Mouse (Mus musculus): ENCODE data around the gene 2900011O08Rik. TPM values are rescaled to one million over a fixed set of nuclear protein-coding genes. Genes with fewer than 3 reads are reported as not detected.
"Not testable (repeated sequence)": the region's sequence is repeated elsewhere in the genome, so short reads cannot be mapped to it uniquely, and the experiment has no call there.

Gene 2900011O08Rik
- polyA plus RNA-seq (2016; fragmentation: Nextera tagmentation; extraction: Ambion mirVana) = 2.7 and 5.2 TPM in 2 replicates

GRCm38 (mm10) chr16:13986574-13987478, at the start of gene 2900011O08Rik, which contains the start of gene Ifitm7:
2900011O08Rik (plus strand) TSS chr16:13986604.
Ifitm7 (minus strand) TSS chr16:13986888.
- peaks cover 11% of the 10 kb centered on the region for H3K4me1 ChIP-seq
- H3K9me3 ChIP-seq (replicated peaks) = no peaks in the 10 kb centered on the region
- H3K36me3 ChIP-seq = no peaks in the 10 kb centered on the region
- no peaks in the 10 kb centered on the region; the same call in 1 of the 2 replicates for H3K27me3 ChIP-seq (ENCODE audit: low read depth, poor library complexity, severe bottlenecking)
- peak within 1 kb of the TSS; percentile 81 for H3K27ac ChIP-seq
- 2% methylated on average over 31 of the region's 31 CpGs for WGBS
- H3K4me3 ChIP-seq = peak within 1 kb of the TSS; percentile 66
- peak; percentile 62 for DNase-seq (ENCODE audit: low spot score)

- Histone ChIP-seq H3K36me3 (no peaks in the 10 kb centered on the region), H3K27ac (peak overlapping the region; percentile 70), H3K4me3 (peak overlapping the region; percentile 70), H3K4me1 (peaks cover 11% of the 10 kb centered on the region), H3K27me3 (ENCODE audit: low read depth, poor library complexity, severe bottlenecking) (peaks cover 26% of the 10 kb centered on the region), H3K9me3 (replicated peaks) (no peaks in the 10 kb centered on the region)
- peak; percentile 74 for DNase-seq (ENCODE audit: low spot score)
- 5% methylated on average over 28 of the region's 28 CpGs for WGBS
Measured at GRCm38 (mm10) chr16:13940139-13940846, 46.1 kb upstream of the 2900011O08Rik start.

- Histone ChIP-seq H3K9me3 (replicated peaks) (no peaks in the 10 kb centered on the region), H3K27me3 (ENCODE audit: low read depth, poor library complexity, severe bottlenecking) (peaks cover 26% of the 10 kb centered on the region), H3K4me1 (peaks cover 11% of the 10 kb centered on the region), H3K36me3 (no peaks in the 10 kb centered on the region), H3K27ac (peak overlapping the region; percentile 70), H3K4me3 (peak overlapping the region; percentile 70)
- 2% methylated on average over 34 of the region's 34 CpGs for WGBS
- DNase-seq (ENCODE audit: low spot score) = no peak
Measured at GRCm38 (mm10) chr16:13940847-13941395, 45.5 kb upstream of the 2900011O08Rik start.

GRCm38 (mm10) chr16:13944178-13944577, 42.2 kb upstream of the 2900011O08Rik start:
- Histone ChIP-seq H3K36me3 (no peaks in the 10 kb centered on the region), H3K4me1 (peaks cover 11% of the 10 kb centered on the region), H3K9me3 (replicated peaks) (no peaks in the 10 kb centered on the region), H3K27ac (no peak overlapping the region), H3K4me3 (no peak overlapping the region), H3K27me3 (ENCODE audit: low read depth, poor library complexity, severe bottlenecking) (peaks cover 26% of the 10 kb centered on the region)
- 44% methylated on average over 4 of the region's 4 CpGs for WGBS
- no peak for DNase-seq (ENCODE audit: low spot score)

GRCm38 (mm10) chr16:13944752-13945151, 41.7 kb upstream of the 2900011O08Rik start:
- Histone ChIP-seq H3K9me3 (replicated peaks) (no peaks in the 10 kb centered on the region), H3K4me1 (peaks cover 11% of the 10 kb centered on the region), H3K36me3 (no peaks in the 10 kb centered on the region), H3K4me3 (no peak overlapping the region), H3K27ac (no peak overlapping the region), H3K27me3 (ENCODE audit: low read depth, poor library complexity, severe bottlenecking) (peaks cover 26% of the 10 kb centered on the region)
- DNase-seq (ENCODE audit: low spot score) = no peak
- WGBS = 93% methylated on average over 5 of the region's 5 CpGs

- no peaks in the 10 kb centered on the region for H3K36me3 ChIP-seq
- no peak overlapping the region for H3K27ac ChIP-seq
- peaks cover 11% of the 10 kb centered on the region for H3K4me1 ChIP-seq
- DNase-seq (ENCODE audit: low spot score) = no peak
- H3K9me3 ChIP-seq (replicated peaks) = no peaks in the 10 kb centered on the region
- H3K4me3 ChIP-seq = no peak overlapping the region
- H3K27me3 ChIP-seq (ENCODE audit: low read depth, poor library complexity, severe bottlenecking) = peaks cover 25% of the 10 kb centered on the region
- WGBS = 77% methylated on average over 4 of the region's 4 CpGs
Measured at GRCm38 (mm10) chr16:13945153-13945552, 41.3 kb upstream of the 2900011O08Rik start.

- H3K9me3 ChIP-seq (replicated peaks) = no peaks in the 10 kb centered on the region
- no peak overlapping the region for H3K4me3 ChIP-seq
- 88% methylated on average over 1 of the region's 1 CpGs for WGBS
- H3K36me3 ChIP-seq = no peaks in the 10 kb centered on the region
- no peak overlapping the region for H3K27ac ChIP-seq
- no peak for DNase-seq (ENCODE audit: low spot score)
- H3K27me3 ChIP-seq (ENCODE audit: low read depth, poor library complexity, severe bottlenecking) = peaks cover 13% of the 10 kb centered on the region
- 0 out of 2 replicates have a peak, but pooled peaks cover under 1% of the 10 kb centered on the region for H3K4me1 ChIP-seq
Measured at GRCm38 (mm10) chr16:13946306-13946705, 40.1 kb upstream of the 2900011O08Rik start.

GRCm38 (mm10) chr16:13951245-13951644, 35.2 kb upstream of the 2900011O08Rik start:
- WGBS = 80% methylated on average over 3 of the region's 3 CpGs
- Histone ChIP-seq H3K27ac (no peak overlapping the region), H3K27me3 (ENCODE audit: low read depth, poor library complexity, severe bottlenecking) (no peaks in the 10 kb centered on the region), H3K9me3 (replicated peaks) (no peaks in the 10 kb centered on the region), H3K36me3 (no peaks in the 10 kb centered on the region), H3K4me1 (no peaks in the 10 kb centered on the region), H3K4me3 (no peak overlapping the region)
- DNase-seq (ENCODE audit: low spot score) = no peak

- Histone ChIP-seq H3K4me3 (no peak overlapping the region), H3K9me3 (replicated peaks) (no peaks in the 10 kb centered on the region), H3K36me3 (no peaks in the 10 kb centered on the region), H3K27ac (no peak overlapping the region), H3K4me1 (no peaks in the 10 kb centered on the region), H3K27me3 (ENCODE audit: low read depth, poor library complexity, severe bottlenecking) (no peaks in the 10 kb centered on the region)
- DNase-seq (ENCODE audit: low spot score) = no peak
- 50% methylated on average over 1 of the region's 1 CpGs for WGBS
Measured at GRCm38 (mm10) chr16:13962053-13962452, 24.4 kb upstream of the 2900011O08Rik start.

GRCm38 (mm10) chr16:13969096-13969495, 17.3 kb upstream of the 2900011O08Rik start:
- no peaks in the 10 kb centered on the region for H3K36me3 ChIP-seq
- 92% methylated on average over 1 of the region's 1 CpGs for WGBS
- H3K27me3 ChIP-seq (ENCODE audit: low read depth, poor library complexity, severe bottlenecking) = no peaks in the 10 kb centered on the region
- DNase-seq (ENCODE audit: low spot score) = no peak
- no peak overlapping the region for H3K27ac ChIP-seq
- no peaks in the 10 kb centered on the region for H3K9me3 ChIP-seq (replicated peaks)
- H3K4me3 ChIP-seq = no peak overlapping the region
- H3K4me1 ChIP-seq = no peaks in the 10 kb centered on the region

GRCm38 (mm10) chr16:13972051-13972450, 14.4 kb upstream of the 2900011O08Rik start:
- WGBS = 93% methylated on average over 8 of the region's 8 CpGs
- Histone ChIP-seq H3K9me3 (replicated peaks) (no peaks in the 10 kb centered on the region), H3K27me3 (ENCODE audit: low read depth, poor library complexity, severe bottlenecking) (no peaks in the 10 kb centered on the region), H3K36me3 (no peaks in the 10 kb centered on the region), H3K4me3 (no peak overlapping the region), H3K27ac (no peak overlapping the region), H3K4me1 (no peaks in the 10 kb centered on the region)
- no peak for DNase-seq (ENCODE audit: low spot score)

GRCm38 (mm10) chr16:13976358-13976896, 10.0 kb upstream of the 2900011O08Rik start:
- not testable (repeated sequence) for DNase-seq (ENCODE audit: low spot score); H3K27me3 ChIP-seq (ENCODE audit: low read depth, poor library complexity, severe bottlenecking); H3K4me3 ChIP-seq; H3K36me3 ChIP-seq; H3K4me1 ChIP-seq; H3K9me3 ChIP-seq (replicated peaks); H3K27ac ChIP-seq
- 81% methylated on average over 4 of the region's 4 CpGs for WGBS
